Mouse (Mus musculus) liver, embryonic 14.5 days (tissue): Measurements from ENCODE around the gene Ntrk3. TPM values are rescaled to one million over a fixed set of nuclear protein-coding genes. Genes with fewer than 3 reads are reported as not detected.

ENCODE experiments used
- ATAC-seq: fragments of 200-750 bp; cut with Nextera tagmentation; 2 replicates; pipeline ENCODE4 v1.8.0; 2017; ENCODE audit warnings: moderate number of reproducible peaks, mild to moderate bottlenecking, moderate library complexity; ENCODE audit not compliant: insufficient read depth
- DNase-seq, 3 experiments: peaks; one replicate each; pipeline ENCODE4 v3.0.0-alpha.2; 2012 to 2013; ENCODE audit warnings: low read depth in 3 of 3, low spot score in 3 of 3
- H3K27ac ChIP-seq: fragments of 300-500 bp; sonication (generic); 2 replicates; pipeline ENCODE4 v1.5.1; 2014; ENCODE audit warnings: moderate library complexity, mild to moderate bottlenecking, control low read depth, inconsistent platforms
- H3K27me3 ChIP-seq: fragments of 300-500 bp; sonication (generic); 2 replicates; pipeline ENCODE4 v1.6.1; 2014; ENCODE audit warnings: mild to moderate bottlenecking, low read length, moderate library complexity; ENCODE audit not compliant: control insufficient read depth, insufficient read depth
- H3K36me3 ChIP-seq: fragments of 300-500 bp; sonication (generic); replicated peaks from 2 replicates; pipeline ENCODE4 v1.6.1; 2014; ENCODE audit warnings: low read depth; ENCODE audit not compliant: control insufficient read depth, insufficient read depth
- H3K4me1 ChIP-seq, 2 experiments: fragments of 200-500 bp in 1 of 2; fragments of 300-500 bp in 1 of 2; sonication (generic) in 1 of 2; replicated peaks; 2 replicates each; pipeline ENCODE4 v1.6.1; 2012 to 2014; ENCODE audit warnings: antibody characterized with exemption in 1 of 2, inconsistent platforms in 1 of 2, low read length in 1 of 2; ENCODE audit not compliant: control insufficient read depth in 2 of 2, insufficient read depth in 2 of 2
- H3K4me2 ChIP-seq: fragments of 300-500 bp; sonication (generic); 2 replicates; pipeline ENCODE4 v1.6.1; 2014; ENCODE audit warnings: low read depth, mild to moderate bottlenecking, control low read depth, moderate library complexity
- H3K4me3 ChIP-seq, 2 experiments: fragments of 200-500 bp in 1 of 2; fragments of 300-500 bp in 1 of 2; sonication (generic) in 1 of 2; 2 replicates each; pipeline ENCODE4 v1.5.1; 2012 to 2014; ENCODE audit warnings: low read depth in 2 of 2, low read length in 2 of 2, mild to moderate bottlenecking in 2 of 2, control low read depth in 1 of 2, inconsistent platforms in 1 of 2, moderate library complexity in 1 of 2; ENCODE audit not compliant: insufficient read depth in 1 of 2
- H3K9ac ChIP-seq: fragments of 300-500 bp; sonication (generic); replicated peaks from 2 replicates; pipeline ENCODE4 v1.6.1; 2014; ENCODE audit warnings: mild to moderate bottlenecking, control low read depth, moderate library complexity
- H3K9me3 ChIP-seq: fragments of 300-500 bp; sonication (generic); 2 replicates; pipeline ENCODE4 v1.6.1; 2016; ENCODE audit warnings: low read length, mixed read lengths; ENCODE audit not compliant: control insufficient read depth
- CTCF ChIP-seq: IDR thresholded peaks from 2 replicates; pipeline ENCODE4 v1.5.1; 2016; ENCODE audit warnings: antibody characterized with exemption, low read depth, control low read depth
- EP300 ChIP-seq: IDR thresholded peaks from 2 replicates; pipeline ENCODE4 v1.6.1; 2016; ENCODE audit warnings: antibody characterized with exemption, low read depth
- WGBS: fragments of 180-500 bp; shearing (Covaris S2); extraction: QIAGEN DNeasy Blood & Tissue Kit; methylation state at CpG from one replicate; pipeline ENCODE4 v1.1.7; 2014; ENCODE audit not compliant: insufficient replicate concordance; 5-methylcytosine and 5-hydroxymethylcytosine counted together
- polyA plus RNA-seq, 2 experiments: library from polyadenylated mRNA; depleted of rRNA in 1 of 2; stranded (reverse) in 1 of 2; unstranded in 1 of 2; fragments of >200 nt; fragmentation: Nextera tagmentation in 1 of 2; extraction: Ambion mirVana in 1 of 2; gene quantifications; 2 replicates each; pipeline versions ENCODE4 v1.2.1 to v1.2.3; 2012 to 2014

Gene Ntrk3
- polyA plus RNA-seq, 2 experiments = 0.14 to 0.25 TPM

DNA sequence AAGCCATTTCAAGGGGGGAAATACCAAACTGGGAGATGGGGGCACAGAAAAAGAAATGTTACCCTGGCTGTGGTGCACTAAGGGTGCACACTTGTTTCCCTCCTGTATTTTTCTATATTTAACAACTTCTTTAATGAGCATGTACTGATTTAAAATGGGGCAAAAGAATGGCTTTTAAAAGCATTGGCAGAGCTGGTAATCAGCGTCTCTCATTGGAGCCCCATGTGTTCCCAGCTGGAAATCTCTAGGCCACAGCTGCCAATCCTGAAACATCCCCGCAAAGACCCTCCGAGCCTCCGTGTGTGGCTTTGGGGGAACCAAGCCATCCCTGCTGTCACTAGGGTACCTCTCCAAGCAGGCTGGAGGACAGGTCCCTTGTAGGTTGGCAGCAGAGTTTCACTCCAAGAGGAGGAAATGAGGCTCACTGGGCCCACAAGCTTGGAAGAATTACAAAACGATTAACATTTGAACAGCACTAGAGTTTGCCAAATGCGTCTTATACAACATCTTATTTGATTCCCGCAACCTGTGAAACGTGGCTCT lies 16.7 kb upstream of the Ntrk3 start:
- no peak for ATAC-seq
- no peak for DNase-seq
- Histone ChIP-seq H3K9me3 (no peaks in the 10 kb centered on the region), H3K9ac (no peak overlapping the region), H3K36me3 (no peaks in the 10 kb centered on the region), H3K4me1 (no peaks in the 10 kb centered on the region), H3K4me3 (no peak overlapping the region), H3K4me2 (no peak overlapping the region), H3K27ac (no peak overlapping the region), H3K27me3 (no peaks in the 10 kb centered on the region)
- WGBS = 57% methylated on average over 8 of the region's 8 CpGs
- TF ChIP-seq CTCF (no peak), EP300 (no peak)

DNA sequence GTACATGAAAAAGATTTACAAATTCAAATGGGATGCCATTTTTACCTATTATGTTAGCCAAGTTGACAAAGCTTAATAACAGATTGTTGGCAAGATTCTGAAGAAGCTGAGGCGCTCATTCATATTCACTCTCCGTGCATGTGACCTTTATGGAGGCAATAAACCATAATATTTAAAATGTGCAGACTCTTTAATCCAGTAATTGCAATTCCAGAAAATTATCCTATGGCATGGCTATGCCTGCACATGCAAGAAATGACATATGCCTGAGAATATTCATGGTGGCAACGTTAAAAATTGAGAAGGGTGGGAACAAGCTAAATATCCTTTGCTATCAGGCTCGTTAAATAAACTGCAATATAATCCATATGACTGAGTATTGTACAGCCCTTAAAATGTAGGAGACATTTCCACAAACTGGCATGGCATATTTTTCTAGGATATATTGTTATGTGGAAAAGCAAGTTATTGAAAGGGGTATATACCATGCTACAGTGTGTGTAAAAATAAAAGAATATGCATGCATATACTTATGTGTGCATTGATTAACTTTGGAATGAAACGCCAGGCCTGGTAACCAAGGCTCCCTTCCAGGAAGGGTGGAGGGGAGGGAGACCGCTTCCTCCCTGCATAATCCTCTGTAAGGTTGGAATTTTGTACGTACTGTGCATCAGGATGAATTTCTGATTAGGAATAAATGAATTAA lies 16.1 kb upstream of the Ntrk3 start:
- TF ChIP-seq CTCF = no peak
- TF ChIP-seq EP300 = no peak
- no peak for DNase-seq
- Histone ChIP-seq H3K9me3 (no peaks in the 10 kb centered on the region), H3K27me3 (no peaks in the 10 kb centered on the region), H3K27ac (no peak overlapping the region), H3K4me2 (no peak overlapping the region), H3K9ac (no peak overlapping the region), H3K4me1 (no peaks in the 10 kb centered on the region), H3K36me3 (no peaks in the 10 kb centered on the region), H3K4me3 (no peak overlapping the region)
- 65% methylated on average over 7 of the region's 7 CpGs for WGBS
- ATAC-seq = no peak

DNA sequence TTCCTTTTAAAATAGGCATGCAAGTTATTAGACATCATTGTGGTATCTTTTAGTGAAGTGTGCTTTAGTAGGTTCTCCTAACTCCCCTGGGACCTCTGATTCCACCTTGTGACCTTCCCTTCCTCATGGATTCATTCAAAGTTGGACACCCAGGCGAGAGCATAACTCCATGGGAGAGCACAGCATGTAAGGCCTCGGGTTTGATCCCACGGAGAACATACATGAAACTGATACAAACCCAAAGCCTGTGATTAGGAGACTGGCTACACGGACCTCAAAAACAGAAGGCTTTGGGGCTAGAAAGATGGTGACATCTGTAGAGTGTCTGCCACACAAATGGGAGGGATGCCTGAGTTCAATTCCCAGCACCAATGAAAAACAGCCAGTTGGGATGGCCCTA lies 15.1 kb upstream of the Ntrk3 start:
- WGBS = 47% methylated on average over 4 of the region's 4 CpGs
- H3K4me3 ChIP-seq = no peak overlapping the region
- TF ChIP-seq CTCF (no peak), EP300 (no peak)
- H3K27ac ChIP-seq = no peak overlapping the region
- no peaks in the 10 kb centered on the region for H3K36me3 ChIP-seq
- H3K4me2 ChIP-seq = no peak overlapping the region
- H3K9me3 ChIP-seq = no peaks in the 10 kb centered on the region
- H3K9ac ChIP-seq = no peak overlapping the region
- H3K27me3 ChIP-seq = no peaks in the 10 kb centered on the region
- no peak for ATAC-seq
- no peak for DNase-seq
- no peaks in the 10 kb centered on the region for H3K4me1 ChIP-seq

DNA sequence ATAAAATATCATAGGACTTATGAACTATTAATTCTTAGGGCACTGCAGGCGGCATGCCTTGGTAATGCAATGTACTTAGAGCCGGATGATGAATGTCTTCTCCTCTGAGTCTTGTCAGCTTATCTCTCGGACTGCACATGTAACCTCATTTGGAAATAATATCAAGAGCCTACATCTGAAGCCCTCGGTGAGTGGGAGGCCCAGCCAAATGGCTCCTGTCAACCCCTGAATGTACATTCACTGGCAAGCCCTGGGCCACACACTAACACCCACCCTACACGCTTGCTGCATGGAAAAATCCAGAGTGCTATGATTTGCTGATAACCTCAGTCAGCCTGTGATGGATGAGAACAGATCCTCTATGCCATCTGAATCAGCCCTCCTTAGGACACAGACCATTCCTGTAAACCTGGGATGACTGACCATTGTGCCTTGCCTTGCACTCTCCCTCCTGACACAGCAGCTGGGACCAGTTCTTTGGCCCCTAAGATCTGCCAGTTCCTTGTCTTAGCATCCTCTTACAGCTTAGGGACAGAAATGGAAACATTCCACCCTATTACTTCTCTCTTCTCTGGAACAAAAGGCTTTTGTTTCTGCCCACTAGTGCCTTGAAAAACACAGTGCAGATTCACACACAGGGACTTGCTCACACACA lies 6.0 kb upstream of the Ntrk3 start:
- no peaks in the 10 kb centered on the region for H3K9me3 ChIP-seq
- DNase-seq (no peak), ATAC-seq (no peak)
- no peak overlapping the region for H3K4me2 ChIP-seq
- H3K4me1 ChIP-seq = no peaks in the 10 kb centered on the region
- H3K9ac ChIP-seq = no peak overlapping the region
- H3K4me3 ChIP-seq = no peak overlapping the region
- no peaks in the 10 kb centered on the region for H3K36me3 ChIP-seq
- no peaks in the 10 kb centered on the region for H3K27me3 ChIP-seq
- WGBS = 24% methylated on average over 5 of the region's 5 CpGs
- no peak overlapping the region for H3K27ac ChIP-seq
- no peak for TF ChIP-seq EP300
- TF ChIP-seq CTCF = no peak

DNA sequence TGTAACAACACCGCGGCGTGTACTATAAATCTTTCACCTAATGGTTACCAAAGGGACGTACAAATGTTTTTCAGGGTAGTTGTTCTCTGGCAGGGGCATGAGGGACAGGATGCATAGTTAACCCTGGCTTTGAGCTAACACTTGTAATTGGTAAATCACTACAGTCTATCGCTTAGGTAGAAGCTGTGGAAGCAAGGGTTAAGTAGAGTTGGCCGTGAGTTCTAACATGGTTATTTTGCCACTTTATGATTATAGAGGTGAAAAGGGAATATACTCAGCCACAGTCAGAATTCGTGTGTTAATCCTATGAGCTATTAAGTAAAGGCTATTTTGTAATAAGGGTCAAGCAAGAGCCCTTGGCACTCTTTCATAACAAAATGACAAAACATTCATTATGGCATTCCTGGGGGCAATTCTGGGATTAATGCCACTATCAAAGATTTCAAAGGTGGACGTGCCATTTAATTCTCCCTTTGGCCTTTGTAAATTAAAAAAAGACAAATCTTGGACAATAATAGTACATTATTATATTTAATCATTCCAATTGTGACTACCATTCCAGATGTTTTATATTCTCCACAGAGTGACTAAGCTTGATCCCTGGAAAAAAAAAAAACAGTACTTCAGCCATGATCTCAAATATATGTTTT lies 1.7 kb upstream of the Ntrk3 start:
- no peak for ATAC-seq
- H3K9me3 ChIP-seq = no peaks in the 10 kb centered on the region
- TF ChIP-seq EP300 (no peak), CTCF (no peak)
- H3K4me1 ChIP-seq = no peaks in the 10 kb centered on the region
- no peak for DNase-seq
- no peak overlapping the region for H3K4me3 ChIP-seq
- no peak overlapping the region for H3K27ac ChIP-seq
- no peak overlapping the region for H3K4me2 ChIP-seq
- no peaks in the 10 kb centered on the region for H3K36me3 ChIP-seq
- H3K27me3 ChIP-seq = no peaks in the 10 kb centered on the region
- no peak overlapping the region for H3K9ac ChIP-seq
- WGBS = 64% methylated on average over 8 of the region's 8 CpGs
